Mouse (Mus musculus): ENCODE measurements around the gene Snx13.

Gene Snx13

GRCm38 (mm10) chr12:35047320-35048225 lies 587 bp downstream of the Snx13 start:
- DNase-seq (ENCODE audit: low spot score) = peak; percentile 45

DNA sequence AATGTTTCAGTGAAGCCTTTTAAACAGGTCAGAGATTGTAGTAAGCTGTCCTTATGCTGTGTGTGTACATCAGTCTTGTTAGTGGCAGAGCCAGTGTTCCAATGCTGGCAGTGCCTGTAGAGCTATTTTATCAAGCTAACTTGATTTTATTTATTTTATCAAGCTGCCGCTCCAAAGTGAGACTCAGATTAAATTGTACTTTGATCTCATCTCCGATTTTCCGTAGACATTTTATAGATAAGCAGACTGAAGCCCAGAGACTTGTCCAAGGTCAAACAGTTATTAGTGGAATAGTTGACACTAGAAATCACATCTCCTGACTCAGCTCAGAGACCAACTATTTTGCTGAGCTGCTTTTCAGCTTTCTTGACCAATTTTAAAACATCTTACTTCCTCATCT lies 1.9 kb downstream of the Snx13 start:
- DNase-seq (ENCODE audit: low spot score) = no peak

DNA sequence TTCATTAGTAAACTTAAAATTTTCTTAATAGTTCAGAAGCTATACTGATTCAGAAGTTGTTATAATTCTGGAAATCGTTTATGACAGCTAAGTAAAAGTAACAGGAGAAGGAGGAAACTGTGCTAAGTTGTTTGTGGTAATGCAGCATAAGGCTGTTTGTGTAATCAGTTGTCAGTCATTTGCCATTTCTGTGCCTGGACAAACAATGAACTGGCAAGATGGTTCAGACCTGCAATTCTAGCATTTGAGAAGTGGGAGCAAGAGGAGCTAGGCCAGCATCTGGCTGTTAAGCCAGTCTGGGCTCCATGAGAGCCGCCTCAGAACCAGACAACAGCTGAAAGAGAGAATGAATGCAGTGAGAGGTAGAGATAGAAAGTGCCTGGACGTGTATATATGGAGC lies 3.5 kb downstream of the Snx13 start:
- no peak for DNase-seq (ENCODE audit: low spot score)

- no peak for DNase-seq (ENCODE audit: low spot score)
These were observed 4.2 kb downstream of the Snx13 start for GRCm38 (mm10) chr12:35050964-35051758.

- DNase-seq (ENCODE audit: low spot score) = no peak
These were observed 7.4 kb downstream of the Snx13 start for GRCm38 (mm10) chr12:35054420-35054819.

DNA sequence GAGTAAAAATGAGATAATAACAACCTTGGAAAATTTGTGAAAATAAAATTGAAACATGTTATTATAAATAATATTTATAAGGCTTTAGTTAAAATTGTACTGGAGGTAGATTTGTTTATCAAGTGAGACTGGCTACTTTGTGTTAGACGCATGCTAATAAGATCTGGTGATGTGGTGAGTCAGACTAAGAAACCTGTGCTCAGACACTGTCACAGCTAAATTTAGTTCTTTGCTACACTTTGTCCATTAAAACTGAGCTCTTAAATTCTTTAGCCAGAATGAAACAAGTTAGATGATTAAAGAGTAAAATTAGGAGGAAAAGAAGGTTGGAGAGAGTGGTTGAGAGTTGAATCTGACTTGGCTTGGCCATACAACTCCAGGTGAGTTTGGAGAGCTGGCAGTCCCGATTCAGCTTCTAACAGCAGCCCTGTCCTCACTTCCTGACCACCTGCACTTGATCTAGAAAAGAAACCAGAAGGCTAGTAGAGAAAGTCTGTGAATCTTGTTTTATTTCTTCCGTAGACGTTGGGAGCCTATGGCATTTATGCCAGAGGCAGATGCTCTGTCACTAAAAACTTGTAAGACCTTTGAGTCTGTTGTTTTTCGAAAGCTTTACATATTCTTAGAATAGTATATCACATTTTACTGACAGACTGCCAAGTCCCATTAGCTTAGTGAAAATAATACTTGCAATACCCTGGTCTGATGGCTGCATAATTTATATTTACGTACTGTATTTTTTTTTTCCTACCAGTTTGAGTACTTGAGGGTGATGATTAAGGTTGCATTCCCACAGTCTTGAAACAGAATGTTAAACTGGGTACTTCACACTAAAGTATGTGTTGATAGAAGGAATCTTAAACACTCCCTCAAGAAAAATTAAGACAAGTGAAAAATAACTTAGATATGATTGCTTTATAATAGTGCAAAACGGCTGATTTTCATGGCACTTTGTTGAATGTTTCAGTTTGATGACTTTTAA lies 8.4 kb downstream of the Snx13 start:
- no peak for DNase-seq (ENCODE audit: low spot score)

GRCm38 (mm10) chr12:35063697-35064468 lies 16.9 kb downstream of the Snx13 start:
- DNase-seq (ENCODE audit: low spot score) = no peak

- DNase-seq (ENCODE audit: low spot score) = no peak
These were observed 20.6 kb downstream of the Snx13 start for GRCm38 (mm10) chr12:35067621-35068020.

DNA sequence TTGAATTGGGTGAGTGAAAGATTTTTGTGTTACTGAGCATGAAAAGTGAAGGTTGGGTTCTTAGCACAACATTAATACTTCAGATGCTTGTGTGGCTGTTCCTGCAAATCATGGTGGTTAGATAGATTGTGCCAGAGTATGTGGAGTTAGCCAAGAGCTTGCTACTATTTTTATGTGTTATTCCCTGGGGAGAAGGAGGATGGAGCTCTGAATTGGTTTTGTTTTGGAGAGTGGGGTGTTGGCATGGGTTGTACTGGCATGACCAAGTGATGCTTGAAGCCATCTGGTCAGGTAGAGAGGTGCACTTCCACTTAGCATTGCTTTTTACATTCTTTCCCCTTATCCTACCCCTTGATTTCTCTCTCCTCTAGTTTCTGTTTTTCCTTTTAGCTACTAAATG lies 24.4 kb downstream of the Snx13 start:
- no peak for DNase-seq (ENCODE audit: low spot score)

GRCm38 (mm10) chr12:35072178-35072577 lies 25.2 kb downstream of the Snx13 start:
- no peak for DNase-seq (ENCODE audit: low spot score)

- no peak for DNase-seq (ENCODE audit: low spot score)
These were observed 29.0 kb downstream of the Snx13 start for GRCm38 (mm10) chr12:35075993-35076392.

- DNase-seq (ENCODE audit: low spot score) = no peak
These were observed 76.6 kb downstream of the Snx13 start for GRCm38 (mm10) chr12:35123549-35123948.

GRCm38 (mm10) chr12:35153186-35153585 lies 106.2 kb downstream of the Snx13 start:
- DNase-seq (ENCODE audit: low spot score) = no peak

- DNase-seq (ENCODE audit: low spot score) = no peak
These were observed 107.2 kb downstream of the Snx13 start for GRCm38 (mm10) chr12:35154149-35154548.

- DNase-seq (ENCODE audit: low spot score) = no peak
These were observed 110.3 kb downstream of the Snx13 start for GRCm38 (mm10) chr12:35157237-35157636.

DNA sequence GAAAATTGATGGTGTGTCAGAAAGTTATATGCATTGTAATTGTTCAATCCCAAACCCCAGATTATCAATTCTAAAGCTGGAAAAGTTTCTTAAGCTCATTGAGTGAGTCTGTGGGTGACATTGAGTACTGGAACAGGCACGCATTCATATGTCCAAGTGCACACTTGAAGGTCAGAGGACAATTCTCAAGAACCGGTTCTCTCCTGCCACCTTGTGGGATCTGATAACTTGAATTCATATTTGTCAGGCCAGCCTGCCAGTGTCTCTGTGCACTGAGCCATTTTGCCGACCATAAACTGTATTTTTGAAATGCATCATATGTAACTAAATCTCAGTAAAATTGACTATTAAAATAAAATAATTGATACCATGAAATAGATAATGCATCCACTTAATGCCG lies 114.7 kb downstream of the Snx13 start:
- no peak for DNase-seq (ENCODE audit: low spot score)

DNA sequence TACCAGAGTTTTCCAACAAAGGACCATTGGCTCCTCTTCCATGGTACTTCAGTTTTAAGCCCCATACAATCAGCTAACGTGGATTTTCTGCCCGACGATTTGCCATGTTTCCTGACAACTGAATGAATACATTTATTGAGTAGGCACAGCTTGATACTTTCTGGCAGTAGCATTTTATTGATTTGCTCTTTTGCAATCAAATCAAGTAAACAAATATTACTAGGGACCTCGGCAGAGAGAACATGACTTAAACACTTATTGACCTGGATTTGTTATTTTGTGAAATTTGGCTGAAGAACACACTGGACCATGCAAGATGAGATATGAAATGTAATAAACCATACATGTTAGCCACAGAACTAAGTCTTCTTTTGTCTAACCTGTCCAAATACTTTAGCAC lies 123.3 kb downstream of the Snx13 start:
- no peak for DNase-seq (ENCODE audit: low spot score)

DNA sequence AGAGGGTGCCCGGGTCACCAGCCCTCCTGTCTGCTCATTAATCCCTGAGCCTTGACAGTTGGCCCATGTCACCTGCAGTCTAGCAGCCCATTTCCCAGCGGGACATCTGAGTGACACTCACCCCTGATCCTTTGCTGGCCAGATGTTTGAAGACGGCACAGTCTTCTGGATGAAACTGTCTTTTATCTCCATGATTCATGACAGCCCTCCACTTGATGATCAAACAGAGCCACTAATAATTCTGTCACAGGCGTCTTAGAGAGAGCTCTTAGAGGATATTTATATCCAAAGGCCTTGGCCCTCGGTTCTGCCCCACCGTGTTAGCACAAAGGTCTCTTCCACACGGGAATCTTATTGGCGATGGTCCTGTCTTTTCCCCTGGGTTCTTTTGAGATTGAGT lies 129.0 kb downstream of the Snx13 start:
- no peak for DNase-seq (ENCODE audit: low spot score)

DNA sequence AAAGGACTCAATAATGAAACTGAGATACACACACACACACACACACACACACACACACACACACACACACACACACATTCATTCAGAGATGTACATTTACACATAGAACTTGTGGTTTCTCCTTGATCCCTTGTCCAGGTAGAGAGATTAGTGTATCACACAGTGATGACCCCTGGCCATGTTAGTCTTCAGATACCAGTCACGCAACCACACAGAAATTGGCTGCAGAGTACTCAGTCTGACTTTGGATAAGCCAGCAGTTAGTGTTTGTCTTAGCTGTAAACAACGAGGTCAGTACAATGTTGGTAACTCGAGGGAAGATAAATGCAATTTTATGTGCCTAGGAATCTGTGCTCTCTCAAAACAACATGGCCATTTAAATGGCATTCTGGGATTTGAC lies 129.6 kb downstream of the Snx13 start:
- no peak for DNase-seq (ENCODE audit: low spot score)

GRCm38 (mm10) chr12:35182675-35183074 lies 135.7 kb downstream of the Snx13 start:
- peak; percentile 59 for DNase-seq (ENCODE audit: low spot score)

- no peak for DNase-seq (ENCODE audit: low spot score)
These were observed 137.3 kb downstream of the Snx13 start for GRCm38 (mm10) chr12:35184261-35184660.
